Mouse (Mus musculus): ENCODE measurements around the gene Ssbp3.

The Ssbp3 gene

GRCm38 (mm10) chr4:107096841-107097373, 186.4 kb downstream of the Ssbp3 start, which contains the start of gene Cdcp2:
Gene Cdcp2 (plus strand): TSS chr4:107096891.
- peak in 1 of 2 experiments; percentile 11 for DNase-seq (ENCODE audit: low spot score in 2 of 2)

- no peak for DNase-seq (ENCODE audit: low spot score in 2 of 2)
Measured at GRCm38 (mm10) chr4:107097871-107098270, 187.4 kb downstream of the Ssbp3 start.

- no peak for DNase-seq (ENCODE audit: low spot score in 2 of 2)
Measured at GRCm38 (mm10) chr4:107098375-107098774, 187.9 kb downstream of the Ssbp3 start.

GRCm38 (mm10) chr4:107098791-107099525, 188.5 kb downstream of the Ssbp3 start:
- DNase-seq (ENCODE audit: low spot score in 2 of 2), result no peak
